Mouse (Mus musculus): ENCODE measurements around the gene Ube3c. TPM values are rescaled to one million over a fixed set of nuclear protein-coding genes. Genes with fewer than 3 reads are reported as not detected.

Gene Ube3c
- polyA plus RNA-seq (2012; ENCODE audit: low replicate concordance): 3.2 and 3.8 TPM in 2 replicates

GRCm38 (mm10) chr5:29568848-29569377 lies at the start of gene Ube3c:
Ube3c (plus strand) TSS chr5:29569242.

Other genes starting within 250 kb of the Ube3c start
- 0.18 and 0.44 TPM in 2 replicates for gene Lmbr1, start 190.9 kb upstream of the Ube3c start, polyA plus RNA-seq (2012; ENCODE audit: low replicate concordance)
- gene Nom1, start 134.6 kb upstream of the Ube3c start, polyA plus RNA-seq (2012; ENCODE audit: low replicate concordance): 8.1 and 12.8 TPM in 2 replicates
- not detected in 2 replicates for gene Mnx1, start 90.8 kb upstream of the Ube3c start, polyA plus RNA-seq (2012; ENCODE audit: low replicate concordance)
- 241 and 699 TPM in 2 replicates for gene Dnajb6, start 166.4 kb downstream of the Ube3c start, polyA plus RNA-seq (2012; ENCODE audit: low replicate concordance)
- not detected in 2 replicates for gene Gm5129, start 166.7 kb downstream of the Ube3c start, polyA plus RNA-seq (2012; ENCODE audit: low replicate concordance)

Data from leukemia stem cell, adult 10-12 weeks (primary cell).